Mouse (Mus musculus): ENCODE measurements around the gene Fam185a. TPM values are rescaled to one million over a fixed set of nuclear protein-coding genes. Genes with fewer than 3 reads are reported as not detected.

The Fam185a gene
- polyA plus RNA-seq, 1 experiment from 2014 or later, result 8.9 TPM

GRCm38 (mm10) chr5:21486798-21487197 lies 62.0 kb downstream of the Fam185a start:
- WGBS, result 49% methylated on average over 5 of the region's 5 CpGs
- ATAC-seq, result no peak
- H3K4me2 ChIP-seq (ENCODE audit: low read depth, low read length), result no peak overlapping the region
- H3K27me3 ChIP-seq (replicated peaks; ENCODE audit: control insufficient read depth, insufficient read depth, low read length), result no peaks in the 10 kb centered on the region
- no peaks in the 10 kb centered on the region for H3K9me3 ChIP-seq (ENCODE audit: control insufficient read depth, low read length)
- H3K4me1 ChIP-seq (ENCODE audit: control insufficient read depth, insufficient read depth, low read length), result 0 out of 2 replicates have a peak, but pooled peaks cover 9% of the 10 kb centered on the region
- no peaks in the 10 kb centered on the region for H3K36me3 ChIP-seq (ENCODE audit: control insufficient read depth, insufficient read depth, low read length)
- no peak overlapping the region for H3K4me3 ChIP-seq (ENCODE audit: low read length)
- H3K9ac ChIP-seq (ENCODE audit: low read depth, low read length), result no peak overlapping the region
- no peak overlapping the region for H3K27ac ChIP-seq (ENCODE audit: low read length)

- no peak overlapping the region for H3K4me3 ChIP-seq (ENCODE audit: low read length)
- no peak overlapping the region for H3K9ac ChIP-seq (ENCODE audit: low read depth, low read length)
- no peaks in the 10 kb centered on the region for H3K27me3 ChIP-seq (replicated peaks; ENCODE audit: control insufficient read depth, insufficient read depth, low read length)
- H3K27ac ChIP-seq (ENCODE audit: low read length), result peak overlapping the region; percentile 23; the same call in 1 of the 2 replicates
- H3K4me1 ChIP-seq (ENCODE audit: control insufficient read depth, insufficient read depth, low read length), result 0 out of 2 replicates have a peak, but pooled peaks cover 9% of the 10 kb centered on the region
- no peak overlapping the region for H3K4me2 ChIP-seq (ENCODE audit: low read depth, low read length)
- WGBS, result 60% methylated on average over 3 of the region's 3 CpGs
- H3K9me3 ChIP-seq (ENCODE audit: control insufficient read depth, low read length), result no peaks in the 10 kb centered on the region
- ATAC-seq, result no peak
- no peaks in the 10 kb centered on the region for H3K36me3 ChIP-seq (ENCODE audit: control insufficient read depth, insufficient read depth, low read length)
Observed at GRCm38 (mm10) chr5:21487306-21487705, 62.5 kb downstream of the Fam185a start.

GRCm38 (mm10) chr5:21487716-21488115 lies 63.0 kb downstream of the Fam185a start:
- Histone ChIP-seq H3K27me3 (replicated peaks; ENCODE audit: control insufficient read depth, insufficient read depth, low read length) (no peaks in the 10 kb centered on the region), H3K4me3 (ENCODE audit: low read length) (no peak overlapping the region), H3K36me3 (ENCODE audit: control insufficient read depth, insufficient read depth, low read length) (no peaks in the 10 kb centered on the region), H3K4me1 (ENCODE audit: control insufficient read depth, insufficient read depth, low read length) (0 out of 2 replicates have a peak, but pooled peaks cover 9% of the 10 kb centered on the region), H3K27ac (ENCODE audit: low read length) (no peak overlapping the region), H3K9ac (ENCODE audit: low read depth, low read length) (no peak overlapping the region), H3K9me3 (ENCODE audit: control insufficient read depth, low read length) (no peaks in the 10 kb centered on the region), H3K4me2 (ENCODE audit: low read depth, low read length) (no peak overlapping the region)
- 87% methylated on average over 3 of the region's 3 CpGs for WGBS
- no peak for ATAC-seq

- 0 out of 2 replicates have a peak, but pooled peaks have one; percentile 33 for ATAC-seq
- H3K4me2 ChIP-seq (ENCODE audit: low read depth, low read length), result no peak overlapping the region
- no peaks in the 10 kb centered on the region for H3K36me3 ChIP-seq (ENCODE audit: control insufficient read depth, insufficient read depth, low read length)
- WGBS, result 85% methylated on average over 5 of the region's 5 CpGs
- H3K9ac ChIP-seq (ENCODE audit: low read depth, low read length), result no peak overlapping the region
- no peaks in the 10 kb centered on the region for H3K9me3 ChIP-seq (ENCODE audit: control insufficient read depth, low read length)
- peak overlapping the region; percentile 7; the same call in 1 of the 2 replicates for H3K27ac ChIP-seq (ENCODE audit: low read length)
- H3K27me3 ChIP-seq (replicated peaks; ENCODE audit: control insufficient read depth, insufficient read depth, low read length), result no peaks in the 10 kb centered on the region
- H3K4me3 ChIP-seq (ENCODE audit: low read length), result no peak overlapping the region
- 0 out of 2 replicates have a peak, but pooled peaks cover 9% of the 10 kb centered on the region for H3K4me1 ChIP-seq (ENCODE audit: control insufficient read depth, insufficient read depth, low read length)
Observed at GRCm38 (mm10) chr5:21488506-21488905, 63.7 kb downstream of the Fam185a start.

- ATAC-seq, result no peak
- no peak overlapping the region for H3K4me2 ChIP-seq (ENCODE audit: low read depth, low read length)
- no peak overlapping the region; the same call in 1 of the 2 replicates for H3K27ac ChIP-seq (ENCODE audit: low read length)
- 0 out of 2 replicates have a peak, but pooled peaks cover 9% of the 10 kb centered on the region for H3K4me1 ChIP-seq (ENCODE audit: control insufficient read depth, insufficient read depth, low read length)
- 55% methylated on average over 4 of the region's 4 CpGs for WGBS
- H3K9ac ChIP-seq (ENCODE audit: low read depth, low read length), result no peak overlapping the region
- H3K4me3 ChIP-seq (ENCODE audit: low read length), result no peak overlapping the region
- no peaks in the 10 kb centered on the region for H3K9me3 ChIP-seq (ENCODE audit: control insufficient read depth, low read length)
- H3K27me3 ChIP-seq (replicated peaks; ENCODE audit: control insufficient read depth, insufficient read depth, low read length), result no peaks in the 10 kb centered on the region
- no peaks in the 10 kb centered on the region for H3K36me3 ChIP-seq (ENCODE audit: control insufficient read depth, insufficient read depth, low read length)
Observed at GRCm38 (mm10) chr5:21489135-21489534, 64.4 kb downstream of the Fam185a start.

- WGBS, result 70% methylated on average over 2 of the region's 2 CpGs
Observed at GRCm38 (mm10) chr5:21491469-21491868, 66.7 kb downstream of the Fam185a start.

GRCm38 (mm10) chr5:21492213-21492612 lies 67.5 kb downstream of the Fam185a start:
- no peak for ATAC-seq
- H3K27ac ChIP-seq (ENCODE audit: low read length), result no peak overlapping the region
- no peaks in the 10 kb centered on the region for H3K9me3 ChIP-seq (ENCODE audit: control insufficient read depth, low read length)
- no peak overlapping the region for H3K9ac ChIP-seq (ENCODE audit: low read depth, low read length)
- H3K36me3 ChIP-seq (ENCODE audit: control insufficient read depth, insufficient read depth, low read length), result no peaks in the 10 kb centered on the region
- 81% methylated on average over 3 of the region's 3 CpGs for WGBS
- H3K4me2 ChIP-seq (ENCODE audit: low read depth, low read length), result no peak overlapping the region
- no peaks in the 10 kb centered on the region for H3K27me3 ChIP-seq (replicated peaks; ENCODE audit: control insufficient read depth, insufficient read depth, low read length)
- 0 out of 2 replicates have a peak, but pooled peaks cover 7% of the 10 kb centered on the region for H3K4me1 ChIP-seq (ENCODE audit: control insufficient read depth, insufficient read depth, low read length)
- no peak overlapping the region for H3K4me3 ChIP-seq (ENCODE audit: low read length)

More at GRCm38 (mm10) chr5:21491469-21491868, 66.7 kb downstream of the Fam185a start:
- H3K27ac ChIP-seq (ENCODE audit: low read length), result no peak overlapping the region
- no peak overlapping the region for H3K4me2 ChIP-seq (ENCODE audit: low read depth, low read length)
- no peaks in the 10 kb centered on the region for H3K9me3 ChIP-seq (ENCODE audit: control insufficient read depth, low read length)
- no peak overlapping the region for H3K4me3 ChIP-seq (ENCODE audit: low read length)
- H3K4me1 ChIP-seq (ENCODE audit: control insufficient read depth, insufficient read depth, low read length), result 0 out of 2 replicates have a peak, but pooled peaks cover 9% of the 10 kb centered on the region
- no peaks in the 10 kb centered on the region for H3K36me3 ChIP-seq (ENCODE audit: control insufficient read depth, insufficient read depth, low read length)
- no peaks in the 10 kb centered on the region for H3K27me3 ChIP-seq (replicated peaks; ENCODE audit: control insufficient read depth, insufficient read depth, low read length)
- H3K9ac ChIP-seq (ENCODE audit: low read depth, low read length), result no peak overlapping the region
- no peak for ATAC-seq

GRCm38 (mm10) chr5:21493294-21493999 lies 68.7 kb downstream of the Fam185a start:
- Histone ChIP-seq H3K9ac (ENCODE audit: low read depth, low read length) (no peak overlapping the region), H3K4me3 (ENCODE audit: low read length) (no peak overlapping the region), H3K27ac (ENCODE audit: low read length) (no peak overlapping the region), H3K36me3 (ENCODE audit: control insufficient read depth, insufficient read depth, low read length) (no peaks in the 10 kb centered on the region), H3K9me3 (ENCODE audit: control insufficient read depth, low read length) (no peaks in the 10 kb centered on the region), H3K4me2 (ENCODE audit: low read depth, low read length) (no peak overlapping the region), H3K4me1 (ENCODE audit: control insufficient read depth, insufficient read depth, low read length) (0 out of 2 replicates have a peak, but pooled peaks cover 5% of the 10 kb centered on the region), H3K27me3 (replicated peaks; ENCODE audit: control insufficient read depth, insufficient read depth, low read length) (no peaks in the 10 kb centered on the region)
- 89% methylated on average over 8 of the region's 8 CpGs for WGBS
- no peak for ATAC-seq

- H3K9ac ChIP-seq (ENCODE audit: low read depth, low read length), result no peak overlapping the region
- no peak overlapping the region for H3K4me3 ChIP-seq (ENCODE audit: low read length)
- H3K4me1 ChIP-seq (ENCODE audit: control insufficient read depth, insufficient read depth, low read length), result no peaks in the 10 kb centered on the region
- H3K27ac ChIP-seq (ENCODE audit: low read length), result no peak overlapping the region
- no peaks in the 10 kb centered on the region for H3K9me3 ChIP-seq (ENCODE audit: control insufficient read depth, low read length)
- H3K36me3 ChIP-seq (ENCODE audit: control insufficient read depth, insufficient read depth, low read length), result no peaks in the 10 kb centered on the region
- ATAC-seq, result no peak
- H3K27me3 ChIP-seq (replicated peaks; ENCODE audit: control insufficient read depth, insufficient read depth, low read length), result no peaks in the 10 kb centered on the region
- 54% methylated on average over 3 of the region's 3 CpGs for WGBS
- H3K4me2 ChIP-seq (ENCODE audit: low read depth, low read length), result no peak overlapping the region
Observed at GRCm38 (mm10) chr5:21494781-21495180, 70.0 kb downstream of the Fam185a start.
